ENCODE assay signal across 8 mouse cellular contexts in genomic region chr2:129197843-129198435, GRCm38 (mm10). TPM values are rescaled to one million over a fixed set of nuclear protein-coding genes. Genes with fewer than 3 reads are reported as not detected.
A peak's percentile ranks its signal among the peaks of the same experiment; 100 is the strongest.
DNase-seq lines count a peak whose midpoint lies in the region; ATAC-seq and TF ChIP-seq lines count a peak whose summit lies in the region.

No protein-coding gene starts in this region.

- H3K27ac ChIP-seq in heart, embryonic 16.5 days (ENCODE audit: low read length), result peak overlapping the region; percentile 88
- H3K27ac ChIP-seq in ES-E14 (ENCODE audit: insufficient read depth, low read depth, low read length, poor library complexity, severe bottlenecking), result peak overlapping the region; percentile 89
- peak overlapping the region; percentile 79 for H3K27ac ChIP-seq in limb, embryonic 15.5 days
- 0 out of 2 replicates have a peak overlapping the region, but pooled peaks have one; percentile 39 for H3K27ac ChIP-seq in stomach, embryonic 14.5 days (ENCODE audit: low read length)

- H3K9ac ChIP-seq in heart, embryonic 16.5 days (ENCODE audit: low read length), result peak overlapping the region; percentile 91
- H3K9ac ChIP-seq in ES-E14 (ENCODE audit: insufficient read depth, low read depth, low read length, poor library complexity, severe bottlenecking), result peak overlapping the region; percentile 94
- peak overlapping the region; percentile 81 for H3K9ac ChIP-seq in limb, embryonic 15.5 days
- H3K9ac ChIP-seq in stomach, embryonic 14.5 days (replicated peaks; ENCODE audit: low read depth, low read length), result peak overlapping the region; percentile 67

- peaks cover 20% of the 10 kb centered on the region for H3K4me1 ChIP-seq in heart, embryonic 16.5 days (ENCODE audit: control insufficient read depth, insufficient read depth, low read length)
- H3K4me1 ChIP-seq in ES-E14 (ENCODE audit: control insufficient read depth in 2 of 2, insufficient read depth in 2 of 2, low read length in 2 of 2, poor library complexity in 1 of 2), result peaks cover 8 to 9% of the 10 kb centered on the region in 2 experiments
- H3K4me1 ChIP-seq in limb, embryonic 15.5 days, result peaks cover 11% of the 10 kb centered on the region
- H3K4me1 ChIP-seq in stomach, embryonic 14.5 days (ENCODE audit: control insufficient read depth, insufficient read depth, low read length), result peaks cover 11% of the 10 kb centered on the region; the same call in 1 of the 2 replicates

- H3K27me3 ChIP-seq in heart, embryonic 16.5 days (ENCODE audit: control insufficient read depth, insufficient read depth, low read length), result no peaks in the 10 kb centered on the region
- H3K27me3 ChIP-seq in limb, embryonic 15.5 days, result no peaks in the 10 kb centered on the region
- H3K27me3 ChIP-seq in stomach, embryonic 14.5 days (ENCODE audit: control insufficient read depth, insufficient read depth, low read length), result no peaks in the 10 kb centered on the region

- WGBS in heart, embryonic 16.5 days, result 1% methylated on average over 32 of the region's 32 CpGs
- 1% methylated on average over 32 of the region's 32 CpGs for WGBS in limb, embryonic 15.5 days
- WGBS in stomach, embryonic 14.5 days, result 1% methylated on average over 32 of the region's 32 CpGs

- in situ Hi-C loops in ES-E14 (cut with MboI; ENCODE audit: low sequenced_read_pairs in 2 of 2, unreplicated experiment in 2 of 2), result no loop called here

- peaks cover 15% of the 10 kb centered on the region for H3K36me3 ChIP-seq in heart, embryonic 16.5 days (ENCODE audit: control insufficient read depth, insufficient read depth)
- peaks cover 15% of the 10 kb centered on the region for H3K36me3 ChIP-seq in ES-E14 (ENCODE audit: control insufficient read depth, insufficient read depth, low read length, poor library complexity, severe bottlenecking)
- H3K36me3 ChIP-seq in limb, embryonic 15.5 days, result peaks cover 15% of the 10 kb centered on the region
- peaks cover 18% of the 10 kb centered on the region for H3K36me3 ChIP-seq in stomach, embryonic 14.5 days (ENCODE audit: control insufficient read depth, insufficient read depth, low read length)

- H3K4me3 ChIP-seq in heart, embryonic 16.5 days (ENCODE audit: low read length), result peak overlapping the region; percentile 93
- peak overlapping the region; percentile 84 to 90 for H3K4me3 ChIP-seq in ES-E14 (ENCODE audit: insufficient read depth in 1 of 2, low read depth in 1 of 2, low read length in 2 of 2, poor library complexity in 1 of 2, severe bottlenecking in 1 of 2)
- peak overlapping the region; percentile 86 for H3K4me3 ChIP-seq in limb, embryonic 15.5 days
- peak overlapping the region; percentile 89 for H3K4me3 ChIP-seq in stomach, embryonic 14.5 days (ENCODE audit: low read depth, low read length)

- no peak for ATAC-seq in heart, embryonic 16.5 days (replicated peaks; ENCODE audit: extremely low read depth, insufficient read depth, low FRiP score)
- ATAC-seq in limb, embryonic 15.5 days (ENCODE audit: insufficient number of reproducible peaks, low FRiP score, low TSS enrichment, low read depth), result peak; percentile 52; the same call in 1 of the 2 replicates
- no peak for ATAC-seq in stomach, embryonic 14.5 days (ENCODE audit: insufficient number of reproducible peaks, insufficient read depth, low FRiP score, low read depth)

- intact Hi-C loops in heart, postnatal 36 days (cut with DNase I), result loop anchor here (2.0 to 10.0 kb wide), 4 partner anchors 19 to 503 kb away; partner anchors contain the start of genes Chchd5, Gm10762, Mertk and Zc3h6

- H3K9me3 ChIP-seq in heart, embryonic 16.5 days (replicated peaks; ENCODE audit: control insufficient read depth, low read length), result no peaks in the 10 kb centered on the region
- no peaks in the 10 kb centered on the region for H3K9me3 ChIP-seq in ES-E14 (ENCODE audit: control insufficient read depth, insufficient read depth, low read depth, low read length)
- H3K9me3 ChIP-seq in limb, embryonic 15.5 days, result no peaks in the 10 kb centered on the region
- no peaks in the 10 kb centered on the region for H3K9me3 ChIP-seq in stomach, embryonic 14.5 days (ENCODE audit: control insufficient read depth, low read depth, low read length)

- no peak for DNase-seq in heart, postnatal 36 days
- peak; percentile 40 for DNase-seq in ES-E14 (ENCODE audit: low read depth, low spot score)
- peak; percentile 55 for DNase-seq in fibroblast of lung, adult 2 months (ENCODE audit: low read depth)
- no peak for DNase-seq in layer of hippocampus, postnatal 25 days (ENCODE audit: extremely low spot score in 1 of 2, low spot score in 1 of 2)
- no peak for DNase-seq in cerebellum, adult 11 months

- peak overlapping the region; percentile 90 for H3K4me2 ChIP-seq in heart, embryonic 16.5 days (ENCODE audit: low read depth, low read length)
- H3K4me2 ChIP-seq in limb, embryonic 15.5 days, result peak overlapping the region; percentile 90
- H3K4me2 ChIP-seq in stomach, embryonic 14.5 days (replicated peaks; ENCODE audit: low read depth, low read length), result peak overlapping the region; percentile 86

TF ChIP-seq in ES-E14, 5 proteins besides CTCF, POLR2A, EP300 and RAD21:
- TF ChIP-seq ZNF384 (IDR thresholded peaks at IDR 0.05; ENCODE audit: low read depth, low read length) (0 out of 2 replicates have a peak, but pooled peaks have one; percentile 18), ZC3H11A (IDR thresholded peaks at IDR 0.05; ENCODE audit: borderline replicate concordance, low read depth, low read length) (0 out of 2 replicates have a peak, but pooled peaks have one; percentile 1), HCFC1 (IDR thresholded peaks at IDR 0.05; ENCODE audit: borderline replicate concordance, insufficient read depth, low read length) (no peak), CHD2 (IDR thresholded peaks at IDR 0.05; ENCODE audit: low read depth, low read length) (no peak), MAFK (IDR thresholded peaks at IDR 0.05; ENCODE audit: insufficient read depth, low read depth, low read length) (no peak)

RNA-seq across cellular contexts. Expression of gene Slc20a1, which starts 0.6 kb away (rescaled TPM):
- polyA plus RNA-seq in heart, embryonic 16.5 days (2015; fragmentation: Nextera tagmentation; extraction: Ambion mirVana), result 20.5 and 21.1 TPM in 2 replicates
- total RNA-seq in heart, postnatal 36 days (2021), result 10 to 100 TPM in 1 of 2 experiments, 1 to 10 TPM in 1; 9.3 to 13.6 TPM
- 309 and 509 TPM in 2 replicates for total RNA-seq in ES-E14 (2012; rRNA removed)
- 21.6 and 22.3 TPM in 2 replicates for polyA plus RNA-seq in limb, embryonic 15.5 days (2015; fragmentation: Nextera tagmentation; extraction: Ambion mirVana)
- 34.4 and 35.6 TPM in 2 replicates for polyA plus RNA-seq in stomach, embryonic 14.5 days (2014; fragmentation: Nextera tagmentation; extraction: Ambion mirVana)
- total RNA-seq in layer of hippocampus, postnatal 25 days (2021), result 100 to 1,000 TPM in 1 of 2 experiments, 10 to 100 TPM in 1; 97.2 to 112 TPM

Comparison
In these comparisons a context has a peak if more than half of its experiments do, and no peak if none do; other contexts are left out.
1. H3K27ac ChIP-seq: peak in every context shown above with its lines; median percentile 89 in ES-E14; 88 in heart, embryonic 16.5 days; 79 in limb, embryonic 15.5 days; 39 in stomach, embryonic 14.5 days.
2. DNase-seq: peak in ES-E14 (single experiment) and fibroblast of lung, adult 2 months (single experiment); none in heart, postnatal 36 days (0 of 2), layer of hippocampus, postnatal 25 days (0 of 2) and cerebellum, adult 11 months (single experiment).
3. RNA of gene Slc20a1, which starts 0.6 kb away (total RNA-seq): 309 to 509 TPM in ES-E14 and 97.2 to 112 TPM in layer of hippocampus, postnatal 25 days; 9.3 to 13.6 TPM in heart, postnatal 36 days; every median in the first group is over 4 times any median in the second.
4. Peak in every context shown above with its lines, with median percentiles within 50 percentile points of each other: H3K4me2 ChIP-seq, H3K4me3 ChIP-seq and H3K9ac ChIP-seq.